Mouse (Mus musculus) adrenal gland (tissue): ENCODE measurements around the gene Shcbp1l.
"Not testable (repeated sequence)": the region's sequence is repeated elsewhere in the genome, so short reads cannot be mapped to it uniquely, and the experiment has no call there.

Source experiments
- intact Hi-C: fragments of 180-260 bp; cut with DNase I; formaldehyde crosslinking; loops from one replicate; pipeline ENCODE4 v1.15.1; 2025
- long read RNA-seq, 2 experiments: library from polyadenylated mRNA; unstranded; transcript quantifications; one replicate each; pipeline ENCODE4 v2.0.0; 2020; ENCODE audit warnings: borderline replicate concordance in 1 of 2; ENCODE audit not compliant: insufficient replicate concordance in 1 of 2

Shcbp1l gene
- long read RNA-seq, experiment 1, result 0 reads
- long read RNA-seq, experiment 2, result 0 reads

GRCm38 (mm10) chr1:153424770-153425584, at the start of gene Shcbp1l:
Shcbp1l (plus strand) TSS chr1:153425162.
- intact Hi-C loops, result no loop called here

- intact Hi-C loops, result no loop called here
Observed at GRCm38 (mm10) chr1:153376446-153376845, 48.5 kb upstream of the Shcbp1l start.

GRCm38 (mm10) chr1:153378587-153378986, 46.4 kb upstream of the Shcbp1l start:
- intact Hi-C loops, result no loop called here

- intact Hi-C loops, result no loop called here
Observed at GRCm38 (mm10) chr1:153379832-153380231, 45.1 kb upstream of the Shcbp1l start.

- intact Hi-C loops, result no loop called here
Observed at GRCm38 (mm10) chr1:153380746-153381282, 44.1 kb upstream of the Shcbp1l start.

- intact Hi-C loops, result loop anchor here (2.0 to 5.0 kb wide), 2 partner anchors 52 to 283 kb away; partner anchors contain the start of gene Lamc1
Observed at GRCm38 (mm10) chr1:153385081-153385480, 39.9 kb upstream of the Shcbp1l start.

- intact Hi-C loops, result loop anchor here (2.0 to 5.0 kb wide), 2 partner anchors 53 to 283 kb away; partner anchors contain the start of gene Lamc1
Observed at GRCm38 (mm10) chr1:153385661-153386060, 39.3 kb upstream of the Shcbp1l start.

GRCm38 (mm10) chr1:153386271-153387069, 38.5 kb upstream of the Shcbp1l start:
- intact Hi-C loops, result loop anchor here (5.0 kb wide), 1 partner anchor 284 kb away; no protein-coding TSS in a partner anchor

GRCm38 (mm10) chr1:153395706-153396105, 29.3 kb upstream of the Shcbp1l start:
- intact Hi-C loops, result not testable (repeated sequence)

- intact Hi-C loops, result no loop called here
Observed at GRCm38 (mm10) chr1:153401765-153402164, 23.2 kb upstream of the Shcbp1l start.

- intact Hi-C loops, result not testable (repeated sequence)
Observed at GRCm38 (mm10) chr1:153407641-153408040, 17.3 kb upstream of the Shcbp1l start.

- intact Hi-C loops, result not testable (repeated sequence)
Observed at GRCm38 (mm10) chr1:153408296-153408695, 16.7 kb upstream of the Shcbp1l start.

GRCm38 (mm10) chr1:153410915-153411314, 14.0 kb upstream of the Shcbp1l start:
- intact Hi-C loops, result not testable (repeated sequence)

- intact Hi-C loops, result no loop called here
Observed at GRCm38 (mm10) chr1:153411723-153412122, 13.2 kb upstream of the Shcbp1l start.

GRCm38 (mm10) chr1:153412663-153413396, 12.1 kb upstream of the Shcbp1l start:
- intact Hi-C loops, result not testable (repeated sequence)

GRCm38 (mm10) chr1:153413397-153414020, 11.5 kb upstream of the Shcbp1l start:
- intact Hi-C loops, result not testable (repeated sequence)

- intact Hi-C loops, result not testable (repeated sequence)
Observed at GRCm38 (mm10) chr1:153414114-153414723, 10.7 kb upstream of the Shcbp1l start.

- intact Hi-C loops, result no loop called here
Observed at GRCm38 (mm10) chr1:153414962-153415361, 10.0 kb upstream of the Shcbp1l start.

GRCm38 (mm10) chr1:153415742-153416141, 9.2 kb upstream of the Shcbp1l start:
- intact Hi-C loops, result not testable (repeated sequence)

GRCm38 (mm10) chr1:153416271-153416832, 8.6 kb upstream of the Shcbp1l start:
- intact Hi-C loops, result not testable (repeated sequence)
